Mouse (Mus musculus): ENCODE results near the gene Hoxc4. TPM values are rescaled to one million over a fixed set of nuclear protein-coding genes. Genes with fewer than 3 reads are reported as not detected.

The Hoxc4 gene
- polyA plus RNA-seq, 1 experiment from 2014 or later: not detected

DNA sequence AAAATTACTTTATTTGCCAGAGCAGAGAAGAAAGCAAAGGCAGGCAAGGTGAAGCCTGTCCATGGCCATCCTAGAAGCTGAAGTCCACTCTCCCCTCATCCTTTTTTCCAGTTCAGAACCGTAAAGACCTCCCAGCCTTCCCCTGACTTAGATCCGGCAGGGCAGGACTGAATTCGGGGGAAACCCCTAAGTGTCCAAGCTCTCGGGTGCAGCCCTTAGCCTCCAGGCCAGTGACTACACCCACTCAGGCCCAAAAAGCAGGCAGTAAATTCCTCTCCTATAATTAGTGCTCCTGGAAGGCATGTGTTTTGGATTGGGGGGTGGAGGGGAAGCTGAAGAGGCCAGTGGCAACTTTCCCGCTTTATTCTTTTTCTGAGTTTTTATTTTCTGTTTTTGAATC, 12.9 kb upstream of the Hoxc4 start:
- H3K9ac ChIP-seq: no peak overlapping the region
- H3K27me3 ChIP-seq (replicated peaks): peaks cover 100% of the 10 kb centered on the region
- ATAC-seq (replicated peaks): no peak
- H3K9me3 ChIP-seq: no peaks in the 10 kb centered on the region
- H3K4me2 ChIP-seq: no peak overlapping the region
- no peak overlapping the region for H3K4me3 ChIP-seq
- H3K27ac ChIP-seq: no peak overlapping the region
- 2% methylated on average over 5 of the region's 5 CpGs for WGBS
- no peaks in the 10 kb centered on the region for H3K4me1 ChIP-seq
- no peaks in the 10 kb centered on the region for H3K36me3 ChIP-seq (replicated peaks)

GRCm38 (mm10) chr15:103006326-103006725, 12.4 kb upstream of the Hoxc4 start:
- Histone ChIP-seq H3K4me1 (no peaks in the 10 kb centered on the region), H3K27me3 (replicated peaks) (peaks cover 100% of the 10 kb centered on the region), H3K27ac (no peak overlapping the region), H3K9ac (no peak overlapping the region), H3K36me3 (replicated peaks) (no peaks in the 10 kb centered on the region), H3K9me3 (no peaks in the 10 kb centered on the region), H3K4me2 (no peak overlapping the region), H3K4me3 (no peak overlapping the region)
- no peak for ATAC-seq (replicated peaks)
- WGBS: 15% methylated on average over 1 of the region's 1 CpGs

- no peak for ATAC-seq (replicated peaks)
- peaks cover 98% of the 10 kb centered on the region for H3K27me3 ChIP-seq (replicated peaks)
- peaks cover 7% of the 10 kb centered on the region; the same call in 1 of the 2 replicates for H3K4me1 ChIP-seq
- no peaks in the 10 kb centered on the region for H3K36me3 ChIP-seq (replicated peaks)
- H3K27ac ChIP-seq: no peak overlapping the region
- no peaks in the 10 kb centered on the region for H3K9me3 ChIP-seq
- WGBS: 1% methylated on average over 27 of the region's 27 CpGs
- no peak overlapping the region for H3K9ac ChIP-seq
- H3K4me3 ChIP-seq: no peak overlapping the region
- H3K4me2 ChIP-seq: no peak overlapping the region
Measured at GRCm38 (mm10) chr15:103009265-103010111, 9.2 kb upstream of the Hoxc4 start.

DNA sequence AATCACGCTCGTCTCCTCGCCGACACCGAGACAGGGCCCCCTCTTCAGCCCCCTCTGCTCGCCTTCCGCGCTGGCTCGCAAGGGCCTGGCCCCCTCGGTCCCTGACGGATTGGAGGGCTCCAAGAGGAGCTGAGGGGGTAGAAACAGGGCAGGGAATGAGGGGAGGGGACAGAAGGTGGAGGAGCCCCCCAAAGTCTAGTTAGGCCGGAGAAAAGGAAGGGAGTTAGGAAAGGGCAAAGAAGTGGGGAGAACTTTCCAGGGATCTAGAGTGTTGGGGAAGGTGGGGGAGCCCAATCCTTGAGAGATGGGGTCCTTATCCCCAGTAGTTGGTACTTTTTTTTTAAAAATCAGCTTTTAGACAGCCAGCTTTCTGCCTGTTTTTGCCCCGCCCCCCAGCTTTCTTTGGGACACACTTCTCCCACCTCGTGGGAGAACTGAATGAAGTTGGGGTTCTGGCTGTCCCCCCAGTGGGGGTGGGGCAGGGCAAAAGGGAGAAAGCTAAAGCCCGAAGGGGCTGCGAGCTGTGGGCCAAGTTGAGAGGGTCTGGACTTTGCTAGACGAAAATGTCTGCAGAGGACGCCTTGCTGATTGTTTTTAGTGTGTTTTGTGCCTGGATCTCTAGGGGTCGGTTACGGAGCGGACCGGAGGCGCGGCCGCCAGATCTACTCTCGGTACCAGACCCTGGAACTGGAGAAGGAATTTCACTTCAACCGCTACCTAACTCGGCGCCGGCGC, 8.5 kb upstream of the Hoxc4 start:
- no peaks in the 10 kb centered on the region for H3K36me3 ChIP-seq (replicated peaks)
- no peak overlapping the region for H3K9ac ChIP-seq
- H3K27ac ChIP-seq: no peak overlapping the region
- no peak overlapping the region for H3K4me2 ChIP-seq
- H3K4me3 ChIP-seq: no peak overlapping the region
- H3K4me1 ChIP-seq: peaks cover 7% of the 10 kb centered on the region; the same call in 1 of the 2 replicates
- peaks cover 98% of the 10 kb centered on the region for H3K27me3 ChIP-seq (replicated peaks)
- WGBS: under 1% methylated on average over 31 of the region's 31 CpGs
- ATAC-seq (replicated peaks): no peak
- no peaks in the 10 kb centered on the region for H3K9me3 ChIP-seq

GRCm38 (mm10) chr15:103010847-103011555, 7.7 kb upstream of the Hoxc4 start:
- Histone ChIP-seq H3K9ac (no peak overlapping the region), H3K4me3 (no peak overlapping the region), H3K36me3 (replicated peaks) (no peaks in the 10 kb centered on the region), H3K9me3 (no peaks in the 10 kb centered on the region), H3K4me1 (peaks cover 7% of the 10 kb centered on the region; the same call in 1 of the 2 replicates), H3K27me3 (replicated peaks) (peaks cover 98% of the 10 kb centered on the region), H3K4me2 (no peak overlapping the region), H3K27ac (no peak overlapping the region)
- 1% methylated on average over 28 of the region's 28 CpGs for WGBS
- no peak for ATAC-seq (replicated peaks)

DNA sequence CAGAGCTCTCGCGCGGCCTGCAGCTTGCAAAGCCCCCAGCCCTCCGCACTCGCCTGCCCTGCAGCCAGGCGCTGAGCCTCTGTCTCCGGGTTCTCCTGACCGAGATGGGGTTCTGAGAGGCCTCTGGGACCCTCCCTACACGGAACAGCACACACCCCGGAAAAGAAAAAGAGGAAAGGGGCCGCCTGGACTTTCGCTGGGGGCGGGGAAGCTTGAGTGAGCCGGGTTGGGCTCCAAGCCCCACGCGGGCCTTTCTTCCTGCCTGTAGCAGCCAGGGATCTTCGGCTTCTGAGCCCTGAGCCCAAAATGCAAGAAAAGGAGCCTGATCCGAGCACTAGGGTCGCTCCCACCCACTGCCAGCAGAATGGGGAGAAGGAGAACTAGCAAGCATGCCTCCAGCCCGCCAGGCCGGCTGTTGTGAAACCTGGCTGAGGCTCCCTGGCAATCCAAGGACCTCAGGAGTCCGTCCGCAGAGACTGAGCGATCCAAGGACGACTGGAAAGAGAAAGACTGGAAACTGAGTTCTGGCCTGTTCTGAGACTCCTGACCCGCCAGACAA, 6.7 kb upstream of the Hoxc4 start:
- no peak for ATAC-seq (replicated peaks)
- H3K9me3 ChIP-seq: no peaks in the 10 kb centered on the region
- H3K27ac ChIP-seq: no peak overlapping the region
- H3K4me1 ChIP-seq: peaks cover 7% of the 10 kb centered on the region; the same call in 1 of the 2 replicates
- peaks cover 98% of the 10 kb centered on the region for H3K27me3 ChIP-seq (replicated peaks)
- no peak overlapping the region for H3K4me3 ChIP-seq
- H3K9ac ChIP-seq: no peak overlapping the region
- no peaks in the 10 kb centered on the region for H3K36me3 ChIP-seq (replicated peaks)
- H3K4me2 ChIP-seq: no peak overlapping the region
- 2% methylated on average over 26 of the region's 26 CpGs for WGBS

DNA sequence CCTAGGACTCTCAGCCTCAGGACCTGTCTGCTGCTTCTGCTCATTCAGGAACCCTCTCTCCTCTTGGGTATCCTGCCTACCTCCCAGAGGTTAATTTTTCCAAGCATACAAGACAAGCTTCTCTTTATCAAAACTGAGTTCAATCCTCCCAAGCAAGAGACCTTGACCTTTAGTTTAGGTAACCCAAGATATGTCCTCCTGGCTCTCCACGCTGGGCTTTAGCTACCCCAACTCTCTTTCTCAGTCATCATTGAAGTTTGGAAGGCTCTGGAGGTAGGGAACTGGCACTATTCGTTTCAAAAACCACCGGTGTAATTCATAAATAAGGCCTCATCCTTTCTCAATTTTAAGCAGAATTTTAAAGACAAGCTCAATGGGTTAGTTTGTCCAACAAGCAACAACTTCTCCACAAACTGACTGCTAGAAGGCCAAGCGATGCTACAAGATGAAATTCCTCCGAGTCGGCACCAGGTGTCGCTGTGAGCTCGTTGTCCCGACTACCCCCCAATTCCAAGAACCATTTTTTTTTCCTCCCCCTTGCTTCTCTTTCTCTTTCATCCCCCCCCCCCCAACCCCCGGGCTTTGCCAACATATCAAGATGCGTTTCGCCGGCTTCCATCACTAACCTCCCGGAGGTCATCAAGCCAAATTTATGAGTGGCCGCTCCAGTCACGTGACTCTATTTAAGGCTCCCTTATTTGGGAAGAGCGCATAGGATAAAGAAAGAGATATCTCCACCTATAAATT, 5.3 kb upstream of the Hoxc4 start:
- Histone ChIP-seq H3K4me3 (no peak overlapping the region), H3K4me1 (peaks cover 7% of the 10 kb centered on the region; the same call in 1 of the 2 replicates), H3K4me2 (peak overlapping the region; percentile 29), H3K36me3 (replicated peaks) (no peaks in the 10 kb centered on the region), H3K9ac (no peak overlapping the region), H3K27ac (no peak overlapping the region), H3K9me3 (no peaks in the 10 kb centered on the region), H3K27me3 (replicated peaks) (peaks cover 98% of the 10 kb centered on the region)
- 3% methylated on average over 17 of the region's 17 CpGs for WGBS
- ATAC-seq (replicated peaks): no peak

DNA sequence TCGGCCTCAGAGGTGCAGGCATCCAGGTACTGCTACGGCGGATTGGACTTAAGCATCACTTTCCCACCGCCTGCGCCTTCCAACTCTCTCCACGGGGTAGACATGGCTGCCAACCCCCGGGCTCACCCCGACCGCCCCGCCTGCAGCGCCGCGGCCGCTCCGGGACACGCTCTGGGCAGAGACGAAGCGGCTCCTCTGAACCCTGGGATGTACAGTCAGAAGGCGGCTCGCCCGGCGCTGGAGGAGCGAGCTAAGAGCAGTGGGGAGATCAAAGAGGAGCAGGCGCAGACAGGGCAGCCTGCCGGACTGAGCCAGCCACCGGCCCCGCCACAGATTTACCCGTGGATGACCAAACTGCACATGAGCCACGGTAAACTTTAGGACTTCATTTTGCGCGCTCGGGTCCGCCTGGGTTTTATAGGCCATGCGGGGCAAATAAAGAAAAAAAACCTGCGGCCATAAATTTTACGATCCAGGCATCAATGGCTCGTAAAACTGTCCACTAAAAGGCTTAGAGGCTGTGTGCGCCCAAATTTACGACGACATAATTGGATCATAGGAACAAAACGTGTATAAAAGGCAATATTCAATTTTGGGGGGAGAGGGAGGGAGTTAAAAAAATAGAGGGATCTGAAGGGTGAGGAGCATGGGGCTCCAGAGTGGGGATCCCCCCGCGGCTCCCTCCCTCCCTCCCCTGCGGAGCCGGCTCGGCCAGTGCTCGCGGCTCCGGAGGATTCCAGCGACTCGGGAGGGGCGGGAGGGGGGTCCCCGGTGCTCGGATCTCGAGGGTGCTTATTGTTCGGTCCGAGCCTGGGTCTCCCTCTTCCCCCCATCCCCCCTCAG, 4.3 kb upstream of the Hoxc4 start:
- peak overlapping the region; percentile 16 for H3K4me3 ChIP-seq
- H3K4me1 ChIP-seq: peaks cover 7% of the 10 kb centered on the region; the same call in 1 of the 2 replicates
- H3K9ac ChIP-seq: no peak overlapping the region
- ATAC-seq (replicated peaks): peak; percentile 56; the same call in 1 of the 2 replicates
- under 1% methylated on average over 57 of the region's 57 CpGs for WGBS
- no peaks in the 10 kb centered on the region for H3K36me3 ChIP-seq (replicated peaks)
- no peaks in the 10 kb centered on the region for H3K9me3 ChIP-seq
- no peak overlapping the region for H3K27ac ChIP-seq
- peaks cover 98% of the 10 kb centered on the region for H3K27me3 ChIP-seq (replicated peaks)
- peak overlapping the region; percentile 29 for H3K4me2 ChIP-seq

GRCm38 (mm10) chr15:103015009-103015399, 3.7 kb upstream of the Hoxc4 start:
- H3K27me3 ChIP-seq (replicated peaks): peaks cover 98% of the 10 kb centered on the region
- no peak overlapping the region for H3K4me3 ChIP-seq
- no peak overlapping the region for H3K27ac ChIP-seq
- no peak for ATAC-seq (replicated peaks)
- no peak overlapping the region for H3K9ac ChIP-seq
- H3K4me1 ChIP-seq: peaks cover 7% of the 10 kb centered on the region; the same call in 1 of the 2 replicates
- H3K4me2 ChIP-seq: no peak overlapping the region
- WGBS: 1% methylated on average over 28 of the region's 28 CpGs
- no peaks in the 10 kb centered on the region for H3K9me3 ChIP-seq
- H3K36me3 ChIP-seq (replicated peaks): no peaks in the 10 kb centered on the region

DNA sequence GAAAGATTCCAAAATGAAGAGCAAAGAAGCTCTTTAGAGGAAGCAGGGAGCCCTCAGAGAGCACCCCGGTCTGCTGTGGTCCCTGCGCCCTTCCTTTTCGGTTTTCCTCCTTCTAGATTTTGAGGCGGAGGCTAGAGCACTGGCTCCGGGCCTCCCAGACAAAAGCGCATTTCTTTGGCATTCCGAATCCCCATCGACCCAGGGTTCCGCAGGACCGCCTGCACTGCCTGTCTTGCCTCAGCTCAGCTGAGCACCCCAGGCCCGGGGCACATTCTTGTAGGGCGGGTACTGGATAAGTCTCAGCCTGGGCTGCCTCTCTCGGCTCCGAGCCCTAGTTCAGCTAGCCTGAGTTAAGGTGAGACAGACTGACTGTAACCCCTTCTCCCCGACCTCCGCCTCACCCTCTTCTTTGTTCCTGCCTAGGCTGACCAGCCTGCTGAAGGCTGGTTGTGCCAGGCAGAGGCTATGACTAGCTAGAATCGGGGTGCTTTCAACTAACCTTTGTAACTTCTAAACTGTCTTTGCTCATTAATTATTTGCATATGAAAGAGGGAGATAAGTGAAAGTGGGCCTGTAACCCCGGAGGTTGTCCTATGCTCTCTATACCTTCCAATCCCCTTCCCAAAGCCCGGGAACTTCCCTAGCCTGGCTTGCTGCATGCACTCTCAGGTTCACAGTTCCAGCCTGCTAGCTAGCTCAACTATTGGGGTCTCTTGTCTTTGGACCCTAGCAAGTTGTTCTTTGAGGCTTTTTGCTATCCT, 3.1 kb upstream of the Hoxc4 start:
- no peak overlapping the region for H3K4me2 ChIP-seq
- WGBS: 1% methylated on average over 19 of the region's 19 CpGs

More for the DNA sequence above, 3.1 kb upstream of the Hoxc4 start:
- Histone ChIP-seq H3K9me3 (no peaks in the 10 kb centered on the region), H3K9ac (no peak overlapping the region), H3K4me3 (no peak overlapping the region), H3K27me3 (replicated peaks) (peaks cover 98% of the 10 kb centered on the region), H3K36me3 (replicated peaks) (no peaks in the 10 kb centered on the region), H3K4me1 (peaks cover 7% of the 10 kb centered on the region; the same call in 1 of the 2 replicates), H3K27ac (no peak overlapping the region)
- no peak for ATAC-seq (replicated peaks)
